In the genomic region with DNA sequence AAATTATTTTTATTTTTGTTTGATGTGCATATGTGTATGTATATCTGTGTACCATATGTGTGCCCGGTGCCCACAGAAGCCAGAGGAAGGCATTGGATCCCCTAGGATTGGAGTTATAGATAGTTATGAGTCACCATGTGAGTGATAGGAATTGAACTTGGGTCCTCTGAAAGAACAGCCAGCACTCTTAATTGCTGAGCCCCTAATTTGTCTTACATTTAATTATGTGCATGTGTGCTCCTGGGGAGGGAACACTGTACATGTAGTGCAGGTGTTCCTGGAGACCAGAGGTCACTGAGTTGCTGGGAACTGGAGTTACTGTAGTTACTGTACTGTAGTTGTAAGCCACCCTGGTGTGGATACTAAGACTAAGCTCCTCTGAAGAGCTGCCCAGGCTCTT, we compare ENCODE assay signal across 19 mouse cellular contexts. TPM values are rescaled to one million over a fixed set of nuclear protein-coding genes. Genes with fewer than 3 reads are reported as not detected.
"Had no signal": no experiment of that assay in that cellular context is flagged by ENCODE, and none has a peak within 500 bp of the region (broad histone marks: within the 10 kb centered on the region; RNA-seq: fewer than 3 reads in every experiment).

No protein-coding gene starts in this region.

- H3K4me2 ChIP-seq: neural tube, embryonic 12.5 days; neural tube, embryonic 13.5 days; neural tube, embryonic 15.5 days; stomach, embryonic 15.5 days had no signal

- DNase-seq: retina, postnatal 1 day; right cerebral cortex, adult 18-20 months; right cerebral cortex, postnatal 14 days; right cerebral cortex, postnatal 25 days; right cerebral cortex, postnatal 4 days; spleen, adult 18-20 months; thymus, adult 18-20 months; thymus, adult 2 months; thymus, postnatal 14 days; thymus, postnatal 25 days; thymus, postnatal 36 days; thymus, postnatal 4 days had no signal

- H3K4me3 ChIP-seq: neural tube, embryonic 12.5 days; neural tube, embryonic 13.5 days; neural tube, embryonic 15.5 days; stomach, embryonic 15.5 days had no signal

- H3K9me3 ChIP-seq: neural tube, embryonic 12.5 days; neural tube, embryonic 13.5 days; neural tube, embryonic 15.5 days; stomach, embryonic 15.5 days had no signal

- H3K27ac ChIP-seq: neural tube, embryonic 12.5 days; neural tube, embryonic 13.5 days; neural tube, embryonic 15.5 days; stomach, embryonic 15.5 days; stomach, postnatal 0 days had no signal

- H3K9ac ChIP-seq: neural tube, embryonic 12.5 days; neural tube, embryonic 13.5 days; neural tube, embryonic 15.5 days; stomach, embryonic 15.5 days had no signal

- H3K36me3 ChIP-seq: neural tube, embryonic 12.5 days; neural tube, embryonic 13.5 days; neural tube, embryonic 15.5 days; stomach, embryonic 15.5 days had no signal

RNA-seq across cellular contexts. Expression of gene Nr1i3, which starts 13.0 kb away (rescaled TPM):
- total RNA-seq: neutrophil, adult 5-6 weeks had no signal
- polyA plus RNA-seq: spleen, adult 2 months had no signal

RNA-seq across cellular contexts. Expression of gene Apoa2, which starts 24.1 kb away (rescaled TPM):
- total RNA-seq: neutrophil, adult 5-6 weeks had no signal
